In genomic region chr19:6380411-6381166, GRCm38 (mm10) we compare ENCODE assay signal across 2 mouse cellular contexts.
A peak's percentile ranks its signal among the peaks of the same experiment; 100 is the strongest.
TF ChIP-seq lines count a peak whose summit lies in the region.

No protein-coding gene starts in this region.

TF ChIP-seq in CH12.LX, 34 proteins besides CTCF, POLR2A, EP300 and RAD21:
- TF ChIP-seq POLR2AphosphoS2 (IDR thresholded peaks at IDR 0.05; ENCODE audit: low read depth, low read length) = peak; percentile 93
- TF ChIP-seq MYC (IDR thresholded peaks at IDR 0.05; ENCODE audit: low read depth, low read length) = no peak
- no peak for TF ChIP-seq MAX (IDR thresholded peaks at IDR 0.05; ENCODE audit: low read length)
- no peak for TF ChIP-seq SMC3 (IDR thresholded peaks at IDR 0.05; ENCODE audit: low read depth, low read length)
- TF ChIP-seq TBP (conservative IDR thresholded peaks at IDR 0.05; ENCODE audit: low read depth, low read length) = no peak
- no peak for TF ChIP-seq ELF1 (IDR thresholded peaks at IDR 0.05; ENCODE audit: low read depth, low read length)

TF ChIP-seq in MEL, 35 proteins besides CTCF, POLR2A, EP300 and RAD21:
- peak; percentile 85; the same call in 1 of the 2 replicates for TF ChIP-seq POLR2AphosphoS2 (IDR thresholded peaks at IDR 0.05; ENCODE audit: low read length)
- no peak for TF ChIP-seq MYC (IDR thresholded peaks at IDR 0.05; ENCODE audit: low read depth, low read length)
- TF ChIP-seq GABPA (IDR thresholded peaks at IDR 0.05; ENCODE audit: low read depth, low read length) = no peak
